Mouse (Mus musculus): ENCODE results near the gene Coq2. TPM values are rescaled to one million over a fixed set of nuclear protein-coding genes. Genes with fewer than 3 reads are reported as not detected.

Coq2 gene
- polyA plus RNA-seq, 1 experiment: 35.8 TPM

GRCm38 (mm10) chr5:100663854-100664253, 11.1 kb downstream of the Coq2 start:
- no peak overlapping the region for H3K4me2 ChIP-seq (ENCODE audit: low read depth)
- no peak overlapping the region for H3ac ChIP-seq (ENCODE audit: control insufficient read depth, insufficient read length)
- H3K4me3 ChIP-seq: no peak overlapping the region
- no peaks in the 10 kb centered on the region for H3K27me3 ChIP-seq (ENCODE audit: control insufficient read depth, insufficient read depth, insufficient read length)
- TF ChIP-seq USF1 (IDR thresholded peaks at IDR 0.05; ENCODE audit: low read depth): no peak
- no peak for TF ChIP-seq SRF (IDR thresholded peaks at IDR 0.05; ENCODE audit: control insufficient read depth, insufficient read length, low read depth)
- TF ChIP-seq TCF12 (IDR thresholded peaks at IDR 0.05; ENCODE audit: insufficient read depth, poor library complexity, severe bottlenecking): no peak
- no peak for TF ChIP-seq POLR2A (IDR thresholded peaks at IDR 0.05; ENCODE audit: insufficient read length, low read depth)
- no peak for TF ChIP-seq POLR2AphosphoS2 (IDR thresholded peaks at IDR 0.05; ENCODE audit: insufficient read length, low read depth)
- no peak for TF ChIP-seq TCF3 (IDR thresholded peaks at IDR 0.05; ENCODE audit: insufficient read length, low read depth)
- no peak for TF ChIP-seq REST (IDR thresholded peaks at IDR 0.05; ENCODE audit: insufficient read depth, insufficient read length)
- TF ChIP-seq MYOG (IDR thresholded peaks at IDR 0.05; ENCODE audit: control insufficient read depth in 1 of 3, insufficient read depth in 1 of 3, insufficient read length in 2 of 3, low read depth in 2 of 3): no peak
- peaks cover 3% of the 10 kb centered on the region for H3K79me2 ChIP-seq (ENCODE audit: control insufficient read depth, insufficient read depth)
- H3K36me3 ChIP-seq (ENCODE audit: control insufficient read depth, insufficient read depth): peaks cover 20% of the 10 kb centered on the region

GRCm38 (mm10) chr5:100663011-100663410, 11.9 kb downstream of the Coq2 start:
- Histone ChIP-seq H3K4me2 (ENCODE audit: low read depth) (no peak overlapping the region), H3K27me3 (ENCODE audit: control insufficient read depth, insufficient read depth, insufficient read length) (no peaks in the 10 kb centered on the region), H3K4me3 (no peak overlapping the region), H3ac (ENCODE audit: control insufficient read depth, insufficient read length) (no peak overlapping the region), H3K36me3 (ENCODE audit: control insufficient read depth, insufficient read depth) (peaks cover 20% of the 10 kb centered on the region), H3K79me2 (ENCODE audit: control insufficient read depth, insufficient read depth) (no peaks in the 10 kb centered on the region)
- TF ChIP-seq E2F4 (IDR thresholded peaks at IDR 0.05; ENCODE audit: insufficient read depth) (no peak), CEBPB (IDR thresholded peaks at IDR 0.05; ENCODE audit: insufficient read depth, poor library complexity, severe bottlenecking) (no peak), USF1 (IDR thresholded peaks at IDR 0.05; ENCODE audit: low read depth) (no peak), REST (IDR thresholded peaks at IDR 0.05; ENCODE audit: insufficient read depth, insufficient read length) (no peak), TCF12 (IDR thresholded peaks at IDR 0.05; ENCODE audit: insufficient read depth, poor library complexity, severe bottlenecking) (no peak), MYOG (IDR thresholded peaks at IDR 0.05; ENCODE audit: control insufficient read depth in 1 of 3, insufficient read depth in 1 of 3, insufficient read length in 2 of 3, low read depth in 2 of 3) (no peak), SRF (IDR thresholded peaks at IDR 0.05; ENCODE audit: control insufficient read depth, insufficient read length, low read depth) (no peak), POLR2A (IDR thresholded peaks at IDR 0.05; ENCODE audit: insufficient read length, low read depth) (no peak), MAX (IDR thresholded peaks at IDR 0.05; ENCODE audit: low read depth) (no peak), TCF3 (IDR thresholded peaks at IDR 0.05; ENCODE audit: insufficient read length, low read depth) (no peak)

GRCm38 (mm10) chr5:100658460-100658859, 16.5 kb downstream of the Coq2 start:
- Histone ChIP-seq H3K4me3 (no peak overlapping the region), H3K79me2 (ENCODE audit: control insufficient read depth, insufficient read depth) (no peaks in the 10 kb centered on the region), H3K27me3 (ENCODE audit: control insufficient read depth, insufficient read depth, insufficient read length) (no peaks in the 10 kb centered on the region), H3K36me3 (ENCODE audit: control insufficient read depth, insufficient read depth) (peaks cover 19% of the 10 kb centered on the region), H3ac (ENCODE audit: control insufficient read depth, insufficient read length) (no peak overlapping the region), H3K4me2 (ENCODE audit: low read depth) (no peak overlapping the region)
- TF ChIP-seq E2F4 (IDR thresholded peaks at IDR 0.05; ENCODE audit: insufficient read depth) (no peak), MYOD1 (IDR thresholded peaks at IDR 0.05; ENCODE audit: control insufficient read depth in 1 of 3, insufficient read length in 2 of 3, low read depth in 2 of 3) (peak in 2 of 3 experiments; percentile 70 to 76), MAX (IDR thresholded peaks at IDR 0.05; ENCODE audit: low read depth) (no peak), TCF12 (IDR thresholded peaks at IDR 0.05; ENCODE audit: insufficient read depth, poor library complexity, severe bottlenecking) (no peak), POLR2AphosphoS2 (IDR thresholded peaks at IDR 0.05; ENCODE audit: insufficient read length, low read depth) (no peak), MYOG (IDR thresholded peaks at IDR 0.05; ENCODE audit: control insufficient read depth in 1 of 3, insufficient read depth in 1 of 3, insufficient read length in 2 of 3, low read depth in 2 of 3) (peak in 1 of 3 experiments; percentile 34), POLR2A (IDR thresholded peaks at IDR 0.05; ENCODE audit: insufficient read length, low read depth) (no peak)

- H3K36me3 ChIP-seq (ENCODE audit: control insufficient read depth, insufficient read depth): peaks cover 7% of the 10 kb centered on the region
Measured at GRCm38 (mm10) chr5:100656352-100656751, 18.6 kb downstream of the Coq2 start.

GRCm38 (mm10) chr5:100652327-100652726, 22.6 kb downstream of the Coq2 start:
- Histone ChIP-seq H3K27me3 (ENCODE audit: control insufficient read depth, insufficient read depth, insufficient read length) (no peaks in the 10 kb centered on the region), H3ac (ENCODE audit: control insufficient read depth, insufficient read length) (no peak overlapping the region), H3K36me3 (ENCODE audit: control insufficient read depth, insufficient read depth) (peaks cover 7% of the 10 kb centered on the region), H3K79me2 (ENCODE audit: control insufficient read depth, insufficient read depth) (no peaks in the 10 kb centered on the region), H3K4me3 (no peak overlapping the region), H3K4me2 (ENCODE audit: low read depth) (no peak overlapping the region)
- TF ChIP-seq POLR2AphosphoS2 (IDR thresholded peaks at IDR 0.05; ENCODE audit: insufficient read length, low read depth) (no peak), MYOG (IDR thresholded peaks at IDR 0.05; ENCODE audit: control insufficient read depth in 1 of 3, insufficient read depth in 1 of 3, insufficient read length in 2 of 3, low read depth in 2 of 3) (no peak), TCF3 (IDR thresholded peaks at IDR 0.05; ENCODE audit: insufficient read length, low read depth) (no peak), USF1 (IDR thresholded peaks at IDR 0.05; ENCODE audit: low read depth) (no peak), CEBPB (IDR thresholded peaks at IDR 0.05; ENCODE audit: insufficient read depth, poor library complexity, severe bottlenecking) (no peak), MAX (IDR thresholded peaks at IDR 0.05; ENCODE audit: low read depth) (no peak), REST (IDR thresholded peaks at IDR 0.05; ENCODE audit: insufficient read depth, insufficient read length) (no peak), TCF12 (IDR thresholded peaks at IDR 0.05; ENCODE audit: insufficient read depth, poor library complexity, severe bottlenecking) (no peak), E2F4 (IDR thresholded peaks at IDR 0.05; ENCODE audit: insufficient read depth) (no peak), POLR2A (IDR thresholded peaks at IDR 0.05; ENCODE audit: insufficient read length, low read depth) (no peak), SRF (IDR thresholded peaks at IDR 0.05; ENCODE audit: control insufficient read depth, insufficient read length, low read depth) (no peak), MYOD1 (IDR thresholded peaks at IDR 0.05; ENCODE audit: control insufficient read depth in 1 of 3, insufficient read length in 2 of 3, low read depth in 2 of 3) (no peak)

More at GRCm38 (mm10) chr5:100656352-100656751, 18.6 kb downstream of the Coq2 start:
- TF ChIP-seq CEBPB (IDR thresholded peaks at IDR 0.05; ENCODE audit: insufficient read depth, poor library complexity, severe bottlenecking) (0 out of 2 replicates have a peak, but pooled peaks have one; percentile 11), SRF (IDR thresholded peaks at IDR 0.05; ENCODE audit: control insufficient read depth, insufficient read length, low read depth) (no peak)
- Histone ChIP-seq H3K4me3 (no peak overlapping the region), H3ac (ENCODE audit: control insufficient read depth, insufficient read length) (no peak overlapping the region), H3K79me2 (ENCODE audit: control insufficient read depth, insufficient read depth) (no peaks in the 10 kb centered on the region), H3K27me3 (ENCODE audit: control insufficient read depth, insufficient read depth, insufficient read length) (no peaks in the 10 kb centered on the region), H3K4me2 (ENCODE audit: low read depth) (no peak overlapping the region)
